Mouse (Mus musculus) duodenum, adult 2 months (tissue): ENCODE results near the gene Nr1i3. TPM values are rescaled to one million over a fixed set of nuclear protein-coding genes. Genes with fewer than 3 reads are reported as not detected.

Source experiments
- polyA plus RNA-seq: library from polyadenylated mRNA; depleted of rRNA; stranded (reverse); fragments of >200 nt; gene quantifications from 2 replicates; pipeline ENCODE4 v1.2.3, GENCODE M21; 2012; ENCODE audit warnings: low replicate concordance; rRNA removed

Nr1i3 gene
- polyA plus RNA-seq: 41.3 and 48.7 TPM in 2 replicates

GRCm38 (mm10) chr1:171213801-171214496, at the start of gene Nr1i3:
Nr1i3 (plus strand) TSS chr1:171213970.

GRCm38 (mm10) chr1:171195887-171196397, 17.8 kb upstream of the Nr1i3 start, which contains the start of gene Pcp4l1:
Pcp4l1 (minus strand) TSS chr1:171196268.

GRCm38 (mm10) chr1:171222238-171223155, 8.7 kb downstream of the Nr1i3 start, which contains the start of gene Tomm40l:
Tomm40l (minus strand) TSS chr1:171222514.

DNA sequence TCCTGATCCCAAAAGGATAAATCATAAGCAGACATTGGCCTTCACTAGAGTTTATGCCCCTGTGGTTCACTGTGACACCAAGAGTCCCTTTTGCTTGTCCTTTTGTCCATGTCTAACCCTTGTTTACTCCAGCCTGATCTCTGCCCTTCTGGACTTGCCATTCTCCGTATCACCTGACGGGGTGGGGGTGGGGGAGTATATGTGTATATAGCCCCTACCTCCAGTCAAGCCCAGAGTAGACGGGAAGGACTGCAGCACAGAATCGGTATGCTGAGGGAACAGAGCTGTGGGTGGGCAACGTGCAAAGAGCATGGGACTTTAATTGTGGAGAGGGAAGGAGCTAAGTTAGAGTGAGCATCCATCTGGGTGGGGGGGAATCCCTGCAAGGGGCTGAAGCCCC, 11.1 kb downstream of the Nr1i3 start, which contains the start of gene Apoa2:
Gene Apoa2 (plus strand): TSS at position 198 of the 400 bp plus-strand sequence.

DNA sequence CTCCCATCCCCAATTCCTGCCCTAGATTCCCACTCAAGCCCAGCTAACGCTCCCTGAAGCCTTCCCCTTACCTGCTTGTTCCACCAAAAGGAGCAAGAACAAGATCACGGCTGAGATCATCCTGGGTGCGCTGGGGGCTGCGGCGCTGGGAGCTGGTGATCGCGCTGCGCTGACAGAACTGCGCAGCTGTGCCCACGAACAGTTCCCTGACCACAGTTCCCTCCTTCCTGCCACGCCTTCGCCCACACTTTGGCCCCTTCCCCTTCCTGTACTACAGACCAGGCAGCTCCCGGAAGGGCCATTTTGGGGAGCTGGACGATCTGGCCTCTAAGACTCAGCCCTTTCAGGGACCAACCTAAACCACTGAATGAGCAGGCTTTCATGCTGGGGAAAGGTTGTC, 20.4 kb downstream of the Nr1i3 start, which contains the start of gene Fcer1g:
Gene Fcer1g (minus strand): TSS at position 240 of the 400 bp plus-strand sequence.

DNA sequence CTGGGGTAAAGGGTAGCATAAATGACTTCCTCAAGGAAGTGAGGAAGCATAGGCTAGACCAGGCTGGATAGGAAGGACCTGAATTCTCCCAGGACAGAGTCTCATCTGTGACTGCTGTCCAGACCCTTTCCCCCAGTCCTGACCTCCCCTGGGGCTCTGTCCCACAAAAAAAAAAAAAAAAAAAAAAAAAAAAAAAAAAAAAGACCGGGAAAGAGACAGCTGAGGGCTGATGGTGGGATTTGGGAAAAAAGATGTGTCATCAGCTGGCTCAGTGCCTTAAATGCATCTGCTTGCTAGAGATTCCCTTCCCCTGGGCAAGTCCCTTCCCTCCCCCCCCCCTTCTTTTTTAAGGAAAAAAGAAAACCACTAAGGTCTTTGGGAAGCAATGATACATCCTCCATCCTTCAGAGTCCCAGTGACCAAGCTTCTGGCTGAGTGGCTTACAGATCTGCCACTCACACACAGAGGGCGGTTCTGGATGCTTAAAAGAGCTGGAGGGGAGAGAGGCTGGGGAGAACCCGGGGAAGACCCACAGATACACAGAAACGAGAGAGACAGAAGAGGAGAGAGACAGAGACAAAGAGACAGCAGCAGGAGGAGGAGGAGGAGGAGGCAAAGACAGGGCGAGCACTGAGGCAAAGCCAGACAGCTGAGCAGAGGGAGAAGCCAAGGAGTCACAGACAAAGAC, 36.3 kb downstream of the Nr1i3 start, which contains the start of gene Adamts4:
Gene Adamts4 (plus strand): TSS at position 509 of the 688 bp plus-strand sequence.

DNA sequence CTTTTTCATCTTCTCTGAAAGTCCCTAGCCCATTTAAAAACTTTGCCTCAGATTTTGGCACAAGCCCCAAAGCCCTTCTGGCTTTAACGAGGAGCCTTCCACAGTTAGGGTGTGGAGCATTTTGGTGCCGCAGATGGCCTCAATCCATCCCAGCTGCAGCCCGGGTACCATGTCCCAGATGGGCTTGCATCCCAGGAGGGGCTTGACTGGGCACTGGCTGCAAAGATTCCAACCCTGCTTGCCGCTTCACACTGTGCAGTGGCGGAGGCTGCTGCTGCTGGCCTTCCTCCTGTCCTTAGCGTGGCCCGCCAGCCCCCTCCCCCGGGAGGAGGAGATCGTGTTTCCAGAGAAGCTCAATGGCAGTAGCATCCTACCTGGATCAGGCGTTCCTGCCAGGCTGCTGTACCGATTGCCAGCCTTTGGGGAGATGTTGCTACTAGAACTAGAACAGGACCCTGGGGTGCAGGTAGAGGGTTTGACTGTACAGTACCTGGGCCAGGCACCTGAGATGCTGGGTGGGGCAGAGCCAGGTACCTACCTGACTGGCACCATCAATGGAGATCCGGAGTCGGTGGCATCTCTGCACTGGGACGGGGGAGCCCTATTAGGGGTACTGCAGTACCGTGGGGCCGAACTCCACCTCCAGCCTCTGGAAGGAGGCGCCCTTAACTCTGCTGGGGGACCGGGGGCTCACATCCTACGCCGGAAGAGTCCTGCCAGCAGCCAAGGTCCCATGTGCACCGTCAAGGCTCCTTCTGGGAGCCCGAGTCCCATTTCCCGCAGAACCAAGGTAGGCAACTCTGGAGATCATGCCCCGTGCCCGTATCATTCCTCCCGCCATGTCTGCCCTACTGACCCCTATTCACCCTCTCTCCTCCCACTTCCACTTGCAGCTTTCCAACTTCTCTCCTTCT, 37.2 kb downstream of the Nr1i3 start, which contains the start of gene Ndufs2:
Gene Ndufs2 (minus strand): TSS at position 709 of the 914 bp plus-strand sequence.

GRCm38 (mm10) chr1:171269848-171270572, 56.2 kb downstream of the Nr1i3 start, which contains the start of gene B4galt3:
B4galt3 (plus strand) TSS chr1:171270328.

Other genes with a start within 250 kb of the Nr1i3 start
- 1.7 and 2.1 TPM in 2 replicates for gene Fcgr2b, start 237.4 kb upstream of the Nr1i3 start, polyA plus RNA-seq
- 1.2 and 2.6 TPM in 2 replicates for gene Fcgr4, start 195.1 kb upstream of the Nr1i3 start, polyA plus RNA-seq
- 2.3 and 4.7 TPM in 2 replicates for gene Fcgr3, start 149.0 kb upstream of the Nr1i3 start, polyA plus RNA-seq
- gene Cfap126, start 100.1 kb upstream of the Nr1i3 start, polyA plus RNA-seq: 0.90 and 4.3 TPM in 2 replicates
- gene Sdhc, start 63.4 kb upstream of the Nr1i3 start, polyA plus RNA-seq: 189 and 291 TPM in 2 replicates
- 0.25 and 0.82 TPM in 2 replicates for gene Mpz, start 63.3 kb upstream of the Nr1i3 start, polyA plus RNA-seq
- 27.8 and 42.5 TPM in 2 replicates for gene Pcp4l1, start 17.7 kb upstream of the Nr1i3 start, polyA plus RNA-seq
- 26.9 and 29.4 TPM in 2 replicates for gene Tomm40l, start 8.5 kb downstream of the Nr1i3 start, polyA plus RNA-seq
- 2.0 and 3.7 TPM in 2 replicates for gene Apoa2, start 11.1 kb downstream of the Nr1i3 start, polyA plus RNA-seq
- gene Fcer1g, start 20.4 kb downstream of the Nr1i3 start, polyA plus RNA-seq: 24.2 and 71.8 TPM in 2 replicates
- gene Adamts4, start 36.5 kb downstream of the Nr1i3 start, polyA plus RNA-seq: 1.6 and 1.8 TPM in 2 replicates
- gene Ndufs2, start 37.4 kb downstream of the Nr1i3 start, polyA plus RNA-seq: 127 and 139 TPM in 2 replicates
- 86.3 and 126 TPM in 2 replicates for gene B4galt3, start 56.4 kb downstream of the Nr1i3 start, polyA plus RNA-seq
- gene Ppox, start 67.2 kb downstream of the Nr1i3 start, polyA plus RNA-seq: 26.6 and 36.8 TPM in 2 replicates
- gene Usp21, start 74.0 kb downstream of the Nr1i3 start, polyA plus RNA-seq: 30.2 and 30.4 TPM in 2 replicates
- gene Ufc1, start 81.1 kb downstream of the Nr1i3 start, polyA plus RNA-seq: 10.2 and 10.3 TPM in 2 replicates
- gene Dedd, start 115.2 kb downstream of the Nr1i3 start, polyA plus RNA-seq: 23.2 and 33.7 TPM in 2 replicates
- 60.9 and 66.1 TPM in 2 replicates for gene Nit1, start 131.7 kb downstream of the Nr1i3 start, polyA plus RNA-seq
- 1.4 and 1.5 TPM in 2 replicates for gene Pfdn2, start 131.7 kb downstream of the Nr1i3 start, polyA plus RNA-seq
- gene Klhdc9, start 146.8 kb downstream of the Nr1i3 start, polyA plus RNA-seq: 0.37 and 0.47 TPM in 2 replicates
- 0.15 and 1.1 TPM in 2 replicates for gene Nectin4, start 156.1 kb downstream of the Nr1i3 start, polyA plus RNA-seq
- gene Arhgap30, start 175.0 kb downstream of the Nr1i3 start, polyA plus RNA-seq: 3.3 and 4.2 TPM in 2 replicates
- 58.8 and 75.3 TPM in 2 replicates for gene Usf1, start 197.3 kb downstream of the Nr1i3 start, polyA plus RNA-seq
- 97.3 and 129 TPM in 2 replicates for gene Tstd1, start 204.9 kb downstream of the Nr1i3 start, polyA plus RNA-seq
- 49.6 and 100 TPM in 2 replicates for gene F11r, start 223.6 kb downstream of the Nr1i3 start, polyA plus RNA-seq